Mouse (Mus musculus): ENCODE measurements around the gene Naa80. TPM values are rescaled to one million over a fixed set of nuclear protein-coding genes. Genes with fewer than 3 reads are reported as not detected.
A peak's percentile ranks its signal among the peaks of the same experiment; 100 is the strongest.

The Naa80 gene
- polyA plus RNA-seq, 2 experiments, result 17.2 to 38.7 TPM

DNA sequence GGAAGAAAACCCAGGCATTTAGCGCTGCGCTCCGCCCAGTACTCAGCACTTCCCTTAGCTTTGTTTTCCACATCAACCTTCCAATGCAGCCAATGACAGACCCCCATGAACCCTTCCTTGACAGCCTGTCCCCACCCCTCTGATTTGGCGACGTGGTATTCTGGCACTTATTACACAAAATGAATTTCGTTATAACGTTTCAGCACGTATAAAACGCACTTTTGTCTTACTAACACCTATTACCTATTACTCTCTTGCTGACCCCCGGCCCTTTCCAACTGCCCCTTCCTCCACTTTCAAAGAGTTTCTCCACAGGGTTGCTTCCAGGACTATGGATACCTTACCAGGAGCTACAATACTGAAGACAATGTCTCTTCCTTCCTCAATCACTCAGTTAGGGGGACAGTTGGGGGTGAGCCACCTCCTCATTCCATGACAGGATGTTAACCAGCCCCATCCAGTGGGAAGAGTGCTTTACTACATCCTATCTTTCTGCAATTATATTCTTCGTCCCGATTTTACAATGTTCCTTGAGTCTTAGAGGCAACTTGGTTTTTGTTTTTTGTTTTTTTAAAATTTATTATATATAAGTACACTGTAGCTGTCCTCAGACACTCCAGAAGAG is 34.4 kb downstream of the Naa80 start:
- H3K27me3 ChIP-seq (ENCODE audit: control insufficient read depth, insufficient read depth, low read length), result no peaks in the 10 kb centered on the region
- WGBS, result 11% methylated on average over 12 of the region's 12 CpGs
- peak overlapping the region; percentile 92 for H3K27ac ChIP-seq (replicated peaks; ENCODE audit: low read depth, low read length)
- ATAC-seq (ENCODE audit: low FRiP score, low read depth), result no peak
- peak overlapping the region; percentile 59 for H3K9ac ChIP-seq (ENCODE audit: low read depth, low read length, severe bottlenecking)
- peak overlapping the region; percentile 38 for H3K4me3 ChIP-seq (replicated peaks; ENCODE audit: low read length)
- DNase-seq (ENCODE audit: low spot score), result no peak
- H3K9me3 ChIP-seq (ENCODE audit: control insufficient read depth, low read length), result no peaks in the 10 kb centered on the region
- TF ChIP-seq POLR2A (IDR thresholded peaks at IDR 0.05; ENCODE audit: borderline replicate concordance, extremely low read depth, insufficient read depth, insufficient read length), result no peak
- H3K36me3 ChIP-seq (ENCODE audit: control insufficient read depth, insufficient read depth, low read length), result peaks cover 46% of the 10 kb centered on the region
- H3K4me1 ChIP-seq (ENCODE audit: control insufficient read depth, insufficient read depth, low read length), result peaks cover 40% of the 10 kb centered on the region
- peak overlapping the region; percentile 85 for H3K4me2 ChIP-seq (replicated peaks; ENCODE audit: low read depth, low read length, severe bottlenecking)

DNA sequence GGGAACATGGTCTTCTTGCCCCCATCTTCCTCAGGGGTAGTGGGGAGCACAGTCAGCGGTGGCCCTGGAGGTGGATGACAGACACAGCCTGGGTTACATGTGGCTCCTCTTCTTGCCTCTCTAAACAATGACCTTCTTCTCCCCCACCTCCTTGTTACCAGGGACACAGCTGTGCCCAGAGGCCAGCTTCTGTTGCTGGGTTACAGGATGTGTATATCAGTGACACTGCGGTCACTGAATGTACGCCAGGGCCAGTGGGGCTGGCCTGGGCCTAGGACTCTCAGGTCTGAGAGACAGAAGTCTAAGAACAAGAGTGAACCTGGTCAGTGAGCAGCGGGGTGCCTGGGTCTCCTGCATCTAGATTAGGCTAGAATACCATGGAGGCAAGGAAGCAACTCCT is 36.3 kb downstream of the Naa80 start:
- Histone ChIP-seq H3K9ac (ENCODE audit: low read depth, low read length, severe bottlenecking) (no peak overlapping the region), H3K27me3 (ENCODE audit: control insufficient read depth, insufficient read depth, low read length) (no peaks in the 10 kb centered on the region), H3K4me3 (replicated peaks; ENCODE audit: low read length) (no peak overlapping the region), H3K4me1 (ENCODE audit: control insufficient read depth, insufficient read depth, low read length) (peaks cover 24% of the 10 kb centered on the region), H3K9me3 (ENCODE audit: control insufficient read depth, low read length) (no peaks in the 10 kb centered on the region), H3K27ac (replicated peaks; ENCODE audit: low read depth, low read length) (no peak overlapping the region), H3K4me2 (replicated peaks; ENCODE audit: low read depth, low read length, severe bottlenecking) (no peak overlapping the region), H3K36me3 (ENCODE audit: control insufficient read depth, insufficient read depth, low read length) (peaks cover 66% of the 10 kb centered on the region)
- WGBS, result 93% methylated on average over 4 of the region's 4 CpGs
- no peak for TF ChIP-seq POLR2A (IDR thresholded peaks at IDR 0.05; ENCODE audit: borderline replicate concordance, extremely low read depth, insufficient read depth, insufficient read length)
- ATAC-seq (ENCODE audit: low FRiP score, low read depth) (no peak), DNase-seq (ENCODE audit: low spot score) (no peak)

DNA sequence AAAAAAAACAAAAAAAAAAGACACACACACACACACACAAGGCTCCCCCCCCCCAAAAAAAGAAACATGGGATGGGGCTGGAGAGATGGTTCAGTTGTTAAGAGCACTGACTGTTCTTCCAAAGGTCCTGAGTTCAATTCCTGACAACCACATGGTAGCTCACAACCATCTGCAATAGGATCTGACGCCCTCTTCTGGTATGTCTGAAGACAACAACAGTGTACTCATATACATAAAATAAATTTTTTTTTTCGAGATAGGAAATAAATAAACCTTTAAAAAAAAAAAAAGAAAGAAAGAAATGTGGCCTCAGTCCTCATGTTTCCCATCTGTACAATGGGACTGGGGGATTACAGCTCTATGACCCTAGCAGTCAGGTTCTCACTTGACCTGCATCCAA is 38.8 kb downstream of the Naa80 start:
- no peak for TF ChIP-seq POLR2A (IDR thresholded peaks at IDR 0.05; ENCODE audit: borderline replicate concordance, extremely low read depth, insufficient read depth, insufficient read length)
- DNase-seq (ENCODE audit: low spot score), result no peak
- no peak overlapping the region for H3K27ac ChIP-seq (replicated peaks; ENCODE audit: low read depth, low read length)
- no peak overlapping the region for H3K4me3 ChIP-seq (replicated peaks; ENCODE audit: low read length)
- peaks cover 5% of the 10 kb centered on the region for H3K4me1 ChIP-seq (ENCODE audit: control insufficient read depth, insufficient read depth, low read length)
- peaks cover 76% of the 10 kb centered on the region for H3K36me3 ChIP-seq (ENCODE audit: control insufficient read depth, insufficient read depth, low read length)
- no peaks in the 10 kb centered on the region for H3K27me3 ChIP-seq (ENCODE audit: control insufficient read depth, insufficient read depth, low read length)
- no peak overlapping the region for H3K9ac ChIP-seq (ENCODE audit: low read depth, low read length, severe bottlenecking)
- ATAC-seq (ENCODE audit: low FRiP score, low read depth), result no peak
- 89% methylated on average over 2 of the region's 2 CpGs for WGBS
- no peak overlapping the region for H3K4me2 ChIP-seq (replicated peaks; ENCODE audit: low read depth, low read length, severe bottlenecking)
- H3K9me3 ChIP-seq (ENCODE audit: control insufficient read depth, low read length), result no peaks in the 10 kb centered on the region

DNA sequence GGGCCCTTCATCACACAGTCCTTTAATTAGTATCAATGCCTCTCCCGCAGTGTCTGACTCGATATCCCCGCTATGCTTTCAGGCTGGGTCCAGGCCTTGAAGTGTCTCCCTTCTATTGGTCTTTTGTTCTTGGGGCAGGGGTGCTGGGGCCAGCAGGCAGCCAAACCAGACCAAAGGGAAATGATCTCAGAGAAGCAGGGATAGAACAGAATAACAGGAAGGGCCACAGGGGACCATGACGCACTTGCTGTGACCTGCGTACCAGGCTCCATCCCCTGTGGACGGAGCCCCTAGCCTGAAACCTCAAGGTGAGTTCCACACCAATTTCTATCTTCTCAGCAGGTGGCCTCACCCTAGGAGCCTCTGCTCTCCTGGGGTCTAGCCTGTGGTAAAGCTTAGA is 39.4 kb downstream of the Naa80 start:
- Histone ChIP-seq H3K27ac (replicated peaks; ENCODE audit: low read depth, low read length) (no peak overlapping the region), H3K9ac (ENCODE audit: low read depth, low read length, severe bottlenecking) (no peak overlapping the region), H3K4me2 (replicated peaks; ENCODE audit: low read depth, low read length, severe bottlenecking) (no peak overlapping the region), H3K4me1 (ENCODE audit: control insufficient read depth, insufficient read depth, low read length) (peaks cover 2% of the 10 kb centered on the region), H3K9me3 (ENCODE audit: control insufficient read depth, low read length) (no peaks in the 10 kb centered on the region), H3K4me3 (replicated peaks; ENCODE audit: low read length) (no peak overlapping the region), H3K36me3 (ENCODE audit: control insufficient read depth, insufficient read depth, low read length) (peaks cover 83% of the 10 kb centered on the region), H3K27me3 (ENCODE audit: control insufficient read depth, insufficient read depth, low read length) (no peaks in the 10 kb centered on the region)
- ATAC-seq (ENCODE audit: low FRiP score, low read depth) (no peak), DNase-seq (ENCODE audit: low spot score) (no peak)
- 86% methylated on average over 6 of the region's 6 CpGs for WGBS
- no peak for TF ChIP-seq POLR2A (IDR thresholded peaks at IDR 0.05; ENCODE audit: borderline replicate concordance, extremely low read depth, insufficient read depth, insufficient read length)

DNA sequence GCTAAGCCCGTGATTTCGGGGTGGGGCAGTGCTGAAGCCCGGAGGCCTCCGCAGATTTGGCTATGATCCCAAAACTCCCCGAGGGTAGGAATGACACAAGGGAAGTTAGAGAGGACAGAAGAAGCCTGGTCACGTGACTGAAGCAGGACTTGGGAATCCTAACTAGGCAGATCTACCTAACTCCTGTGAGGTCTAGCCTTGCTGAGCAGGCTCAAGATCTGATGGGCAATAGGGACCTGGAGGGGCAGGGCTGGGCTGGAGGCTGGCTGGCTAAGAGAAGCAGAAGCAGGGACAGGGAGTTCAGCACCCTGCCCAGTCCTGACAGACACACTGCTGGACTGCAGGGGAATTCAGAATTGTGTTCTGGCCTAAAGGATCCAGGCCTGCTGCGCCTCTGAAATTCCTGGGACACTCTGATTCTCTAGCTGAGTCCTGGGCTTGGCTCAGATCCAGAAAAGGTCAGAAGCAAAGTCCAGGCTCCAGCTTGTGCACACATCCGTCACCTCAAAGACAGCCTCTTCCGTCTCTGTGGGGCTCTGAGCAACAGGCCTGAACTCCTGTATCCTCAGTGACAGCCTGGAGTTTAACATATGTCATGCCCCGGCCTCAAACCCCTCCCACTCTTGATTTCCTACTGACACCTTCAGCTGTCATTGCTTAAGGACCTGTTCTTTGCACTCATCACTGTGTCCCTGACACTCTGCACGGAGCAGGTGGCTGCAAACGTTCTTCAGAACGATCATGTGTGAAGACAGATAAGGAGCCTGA is 40.3 kb downstream of the Naa80 start:
- no peak overlapping the region for H3K4me2 ChIP-seq (replicated peaks; ENCODE audit: low read depth, low read length, severe bottlenecking)
- H3K4me3 ChIP-seq (replicated peaks; ENCODE audit: low read length), result no peak overlapping the region
- no peak overlapping the region for H3K27ac ChIP-seq (replicated peaks; ENCODE audit: low read depth, low read length)
- H3K27me3 ChIP-seq (ENCODE audit: control insufficient read depth, insufficient read depth, low read length), result no peaks in the 10 kb centered on the region
- no peaks in the 10 kb centered on the region for H3K9me3 ChIP-seq (ENCODE audit: control insufficient read depth, low read length)
- peaks cover 85% of the 10 kb centered on the region for H3K36me3 ChIP-seq (ENCODE audit: control insufficient read depth, insufficient read depth, low read length)
- WGBS, result 58% methylated on average over 13 of the region's 13 CpGs
- DNase-seq (ENCODE audit: low spot score), result no peak
- peak; percentile 2; the same call in 1 of the 2 replicates for ATAC-seq (ENCODE audit: low FRiP score, low read depth)
- no peak overlapping the region for H3K9ac ChIP-seq (ENCODE audit: low read depth, low read length, severe bottlenecking)
- no peak for TF ChIP-seq POLR2A (IDR thresholded peaks at IDR 0.05; ENCODE audit: borderline replicate concordance, extremely low read depth, insufficient read depth, insufficient read length)
- no peaks in the 10 kb centered on the region for H3K4me1 ChIP-seq (ENCODE audit: control insufficient read depth, insufficient read depth, low read length)
